Mouse (Mus musculus): ENCODE data around the gene Cry2. TPM values are rescaled to one million over a fixed set of nuclear protein-coding genes. Genes with fewer than 3 reads are reported as not detected.
"Not testable (repeated sequence)": the region's sequence is repeated elsewhere in the genome, so short reads cannot be mapped to it uniquely, and the experiment has no call there.

Cry2 gene
- total RNA-seq, 2 experiments from 2014 or later = 9.6 to 21.0 TPM

GRCm38 (mm10) chr2:92424462-92425308, 9.2 kb downstream of the Cry2 start:
- ATAC-seq (replicated peaks; ENCODE audit: low FRiP score, low TSS enrichment, poor library complexity, severe bottlenecking) = no peak

GRCm38 (mm10) chr2:92423702-92424461, 10.0 kb downstream of the Cry2 start:
- peak; percentile 98 for ATAC-seq (replicated peaks; ENCODE audit: low FRiP score, low TSS enrichment, poor library complexity, severe bottlenecking)

DNA sequence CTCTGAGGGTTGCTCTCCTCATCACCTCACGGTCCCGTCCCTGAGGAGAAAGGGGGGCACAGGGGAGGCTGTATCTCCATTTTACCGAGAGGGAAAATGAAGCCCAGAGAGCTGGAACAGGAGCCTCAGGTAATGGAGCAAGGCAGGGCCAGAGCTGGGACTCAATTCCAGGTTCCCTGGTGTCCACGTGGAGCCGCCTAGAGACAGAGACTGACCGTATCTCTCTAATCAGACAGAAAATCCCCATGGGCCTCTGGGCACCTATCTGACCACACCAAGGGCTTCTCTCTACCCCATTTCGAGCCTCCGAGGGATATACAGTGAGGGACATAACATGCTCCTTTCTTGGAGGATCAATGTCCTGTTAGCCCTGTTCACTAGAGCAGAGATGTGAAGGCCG, 10.7 kb downstream of the Cry2 start:
- ATAC-seq (replicated peaks; ENCODE audit: low FRiP score, low TSS enrichment, poor library complexity, severe bottlenecking) = no peak

DNA sequence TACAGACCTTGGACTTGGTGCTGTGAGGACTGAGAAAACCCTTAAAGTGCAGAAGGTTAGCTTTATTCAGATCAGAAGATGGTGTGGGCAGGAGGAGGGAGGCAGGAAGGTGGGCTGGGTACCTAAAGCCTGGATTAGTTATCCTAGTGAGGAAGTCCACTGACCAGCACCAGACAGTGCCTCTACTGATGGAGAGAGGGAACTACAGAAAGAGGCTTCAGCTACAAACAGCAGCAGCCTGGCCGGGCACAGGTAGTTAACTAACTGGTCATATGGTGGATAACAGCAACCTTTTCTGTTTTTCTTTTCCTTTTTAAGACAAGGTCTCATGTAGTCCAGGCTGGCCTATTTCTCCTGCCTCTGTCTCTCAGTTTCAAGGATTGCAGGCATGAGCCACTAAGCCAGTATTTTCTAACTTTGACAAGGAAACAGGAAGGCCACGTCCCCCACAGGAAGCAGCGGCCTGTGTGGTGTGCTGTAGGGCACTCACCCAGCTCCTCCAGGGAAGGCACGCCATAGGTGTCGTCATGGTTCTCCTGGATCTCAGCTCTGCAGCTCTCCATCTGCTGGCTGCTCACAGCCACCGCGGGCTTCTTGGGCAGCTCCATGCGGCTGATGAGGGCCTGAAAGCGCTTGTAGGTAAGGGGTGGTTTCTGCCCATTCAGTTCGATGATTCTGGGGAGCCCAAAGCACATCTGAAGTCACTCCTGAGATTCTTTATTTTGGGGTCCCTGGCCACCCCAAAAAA, 11.3 kb downstream of the Cry2 start:
- no peak for ATAC-seq (replicated peaks; ENCODE audit: low FRiP score, low TSS enrichment, poor library complexity, severe bottlenecking)

GRCm38 (mm10) chr2:92421723-92422387, 12.0 kb downstream of the Cry2 start:
- ATAC-seq (replicated peaks; ENCODE audit: low FRiP score, low TSS enrichment, poor library complexity, severe bottlenecking) = no peak

GRCm38 (mm10) chr2:92411705-92412104, 22.1 kb downstream of the Cry2 start:
- no peak for ATAC-seq (replicated peaks; ENCODE audit: low FRiP score, low TSS enrichment, poor library complexity, severe bottlenecking)

- ATAC-seq (replicated peaks; ENCODE audit: low FRiP score, low TSS enrichment, poor library complexity, severe bottlenecking) = no peak
Observed at GRCm38 (mm10) chr2:92408309-92409045, 25.4 kb downstream of the Cry2 start.

DNA sequence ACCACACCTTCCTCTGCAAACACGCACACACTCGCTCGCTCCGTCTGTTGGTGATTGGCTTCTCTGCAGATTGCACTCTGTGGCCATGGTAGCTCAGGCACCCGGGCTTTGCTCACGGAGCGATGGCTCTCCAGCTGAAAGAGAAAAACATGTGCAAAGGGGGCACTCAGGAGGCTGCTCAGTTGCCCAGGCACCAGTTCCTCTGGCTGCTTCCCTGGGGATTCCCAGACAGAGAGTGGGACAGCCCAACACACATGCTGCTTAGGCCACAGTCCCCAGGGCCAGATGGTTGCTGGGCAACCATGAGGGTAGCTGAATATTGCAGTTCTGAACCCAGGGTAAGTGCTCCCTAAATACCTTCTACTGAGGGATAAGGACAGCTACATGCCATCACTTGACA, 28.2 kb downstream of the Cry2 start:
- ATAC-seq (replicated peaks; ENCODE audit: low FRiP score, low TSS enrichment, poor library complexity, severe bottlenecking) = no peak

DNA sequence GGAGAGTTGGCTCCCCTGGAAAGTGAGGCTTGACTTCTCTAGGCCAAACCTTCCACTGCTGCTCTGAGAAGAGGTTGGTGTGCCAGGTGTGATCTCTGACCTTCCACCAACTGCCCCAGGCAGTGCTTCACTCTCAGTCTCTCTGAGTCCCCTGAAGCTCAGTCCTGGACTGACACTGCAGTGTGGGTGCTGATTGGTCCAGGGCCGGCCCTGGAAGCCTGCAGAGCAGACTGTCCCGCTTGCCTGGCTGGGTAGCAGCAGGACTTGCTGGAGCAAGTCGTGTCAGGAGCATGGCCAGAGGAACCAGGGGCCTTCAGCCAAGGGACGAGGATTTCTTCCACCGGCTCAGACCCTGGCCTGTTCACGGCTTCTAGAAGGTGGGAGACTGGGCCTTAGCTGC, 29.1 kb downstream of the Cry2 start:
- no peak for ATAC-seq (replicated peaks; ENCODE audit: low FRiP score, low TSS enrichment, poor library complexity, severe bottlenecking)

- ATAC-seq (replicated peaks; ENCODE audit: low FRiP score, low TSS enrichment, poor library complexity, severe bottlenecking) = no peak
Observed at GRCm38 (mm10) chr2:92403776-92404319, 30.0 kb downstream of the Cry2 start.

GRCm38 (mm10) chr2:92402591-92403326, 31.1 kb downstream of the Cry2 start:
- no peak for ATAC-seq (replicated peaks; ENCODE audit: low FRiP score, low TSS enrichment, poor library complexity, severe bottlenecking)

- no peak for ATAC-seq (replicated peaks; ENCODE audit: low FRiP score, low TSS enrichment, poor library complexity, severe bottlenecking)
Observed at GRCm38 (mm10) chr2:92401091-92401561, 32.7 kb downstream of the Cry2 start, which contains the start of gene Mapk8ip1. Gene Mapk8ip1, minus strand, starts transcription at chr2:92401263.

DNA sequence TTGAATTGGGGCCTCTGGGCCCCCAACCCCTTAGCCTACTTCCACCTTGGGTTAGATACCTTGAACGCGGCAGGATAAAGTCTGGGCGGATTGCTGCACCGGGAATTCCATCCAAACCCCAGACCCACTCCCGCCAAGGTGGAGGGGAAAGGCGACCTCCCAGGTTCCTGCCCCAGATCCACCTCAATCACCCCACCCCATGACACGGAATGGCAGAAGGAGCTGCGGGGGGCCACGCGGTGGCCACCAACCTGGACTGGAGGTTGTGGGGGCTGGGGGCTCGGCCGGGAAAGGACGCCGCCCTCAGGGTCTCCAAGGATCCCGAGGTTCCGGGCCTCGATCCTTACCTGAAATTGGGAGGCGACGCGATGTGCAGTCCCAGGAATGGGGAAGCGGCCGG, 33.2 kb downstream of the Cry2 start:
- no peak for ATAC-seq (replicated peaks; ENCODE audit: low FRiP score, low TSS enrichment, poor library complexity, severe bottlenecking)

DNA sequence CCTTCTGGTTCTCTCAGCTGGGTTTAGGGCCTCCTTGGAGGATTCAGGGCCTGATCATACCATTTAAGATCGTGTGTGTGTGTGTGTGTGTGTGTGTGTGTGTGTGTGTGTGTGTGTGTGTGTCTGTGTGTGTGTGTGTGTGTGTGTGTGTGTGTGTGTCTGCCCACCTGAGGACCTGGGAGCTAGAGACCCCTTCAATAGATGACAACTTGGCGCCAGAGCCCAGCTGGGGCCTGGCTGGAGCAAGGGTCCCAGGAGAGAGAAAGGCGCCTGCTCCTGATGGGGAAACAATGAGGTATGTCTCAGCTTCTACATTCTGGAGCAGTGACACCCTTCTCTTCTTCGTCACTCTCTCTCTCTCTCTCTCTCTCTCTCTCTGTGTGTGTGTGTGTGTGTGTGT, 34.0 kb downstream of the Cry2 start:
- ATAC-seq (replicated peaks; ENCODE audit: low FRiP score, low TSS enrichment, poor library complexity, severe bottlenecking) = not testable (repeated sequence)

DNA sequence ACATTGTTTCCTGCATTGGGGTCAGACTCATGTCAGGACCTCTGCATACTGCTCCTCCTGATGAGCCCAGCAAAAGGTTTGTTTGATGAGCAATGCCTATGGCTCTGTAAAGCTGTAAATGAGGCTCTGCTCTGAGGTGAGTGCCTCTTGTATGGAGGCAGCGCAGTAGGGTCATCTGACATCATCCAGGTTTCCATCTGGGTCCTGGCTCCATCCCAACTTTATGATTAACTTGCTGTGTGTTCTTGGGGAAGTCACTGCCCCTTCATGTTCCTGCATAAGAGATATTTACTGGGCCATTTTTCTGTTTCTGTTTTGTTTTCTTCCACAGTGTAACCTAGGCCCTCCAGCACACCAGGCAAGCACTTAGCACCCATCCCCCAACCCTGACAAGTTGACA, 36.4 kb downstream of the Cry2 start:
- ATAC-seq (replicated peaks; ENCODE audit: low FRiP score, low TSS enrichment, poor library complexity, severe bottlenecking) = no peak

- no peak for ATAC-seq (replicated peaks; ENCODE audit: low FRiP score, low TSS enrichment, poor library complexity, severe bottlenecking)
Observed at GRCm38 (mm10) chr2:92395535-92395934, 38.3 kb downstream of the Cry2 start.

- no peak for ATAC-seq (replicated peaks; ENCODE audit: low FRiP score, low TSS enrichment, poor library complexity, severe bottlenecking)
Observed at GRCm38 (mm10) chr2:92392318-92393264, 41.3 kb downstream of the Cry2 start.

Data from megakaryocyte-erythroid progenitor cell, adult 5-6 weeks (primary cell).